Mouse (Mus musculus) activated CD4-positive, CD25-positive, alpha-beta regulatory T cell, adult 4 months (primary cell): ENCODE data around the gene Arrb2. TPM values are rescaled to one million over a fixed set of nuclear protein-coding genes. Genes with fewer than 3 reads are reported as not detected.

Experiments
- polyA plus RNA-seq, 2 experiments: library from polyadenylated mRNA; unstranded; fragments of 100-300 nt; shearing (Covaris generic); gene quantifications; one replicate each; pipeline ENCODE4 v1.2.1; 2017

Arrb2 gene
- polyA plus RNA-seq, 2 experiments from 2014 or later, result 99.3 to 129 TPM

Other genes with a start within 250 kb of the Arrb2 start
- not detected for gene Slc16a11, start 219.9 kb upstream of the Arrb2 start, polyA plus RNA-seq
- gene Slc16a13, start 211.6 kb upstream of the Arrb2 start, polyA plus RNA-seq, result 1 to 10 TPM; 2.6 to 4.1 TPM
- gene Bcl6b, start 202.8 kb upstream of the Arrb2 start, polyA plus RNA-seq, result under 1 TPM; 0.23 to 0.36 TPM
- 100 to 1,000 TPM; 124 to 159 TPM for gene 0610010K14Rik, start 194.7 kb upstream of the Arrb2 start, polyA plus RNA-seq
- 1 to 10 TPM; 5.2 to 7.6 TPM for gene Gm21988, start 192.8 kb upstream of the Arrb2 start, polyA plus RNA-seq
- gene Rnasek, start 192.8 kb upstream of the Arrb2 start, polyA plus RNA-seq, result 100 to 1,000 TPM; 228 to 245 TPM
- not detected for gene Alox12, start 177.3 kb upstream of the Arrb2 start, polyA plus RNA-seq
- not detected for gene Alox12e, start 110.0 kb upstream of the Arrb2 start, polyA plus RNA-seq
- under 1 TPM in 1 of 2 experiments, not detected in 1; 0.51 TPM for gene Alox15, start 80.6 kb upstream of the Arrb2 start, polyA plus RNA-seq
- gene Pelp1, start 22.6 kb upstream of the Arrb2 start, polyA plus RNA-seq, result 1 to 10 TPM; 6.5 to 8.1 TPM
- 10 to 100 TPM; 86.3 to 91.9 TPM for gene Med11, start 19.3 kb downstream of the Arrb2 start, polyA plus RNA-seq
- gene Zmynd15, start 26.8 kb downstream of the Arrb2 start, polyA plus RNA-seq, result not detected
- under 1 TPM in 1 of 2 experiments, not detected in 1; 0.36 TPM for gene Cxcl16, start 27.3 kb downstream of the Arrb2 start, polyA plus RNA-seq
- gene Tm4sf5, start 72.6 kb downstream of the Arrb2 start, polyA plus RNA-seq, result 1 to 10 TPM; 1.5 to 3.7 TPM
- not detected for gene Vmo1, start 82.0 kb downstream of the Arrb2 start, polyA plus RNA-seq
- not detected for gene Gltpd2, start 86.6 kb downstream of the Arrb2 start, polyA plus RNA-seq
- gene Psmb6, start 92.7 kb downstream of the Arrb2 start, polyA plus RNA-seq, result 100 to 1,000 TPM; 353 to 460 TPM
- not detected for gene Gm40193, start 100.3 kb downstream of the Arrb2 start, polyA plus RNA-seq
- gene Pld2, start 107.4 kb downstream of the Arrb2 start, polyA plus RNA-seq, result 1 to 10 TPM; 1.2 to 1.8 TPM
- gene Mink1, start 130.2 kb downstream of the Arrb2 start, polyA plus RNA-seq, result 1 to 10 TPM; 6.7 to 8.8 TPM
- gene 4930544D05Rik, start 183.2 kb downstream of the Arrb2 start, polyA plus RNA-seq, result not detected
- gene Chrne, start 186.6 kb downstream of the Arrb2 start, polyA plus RNA-seq, result 1 to 10 TPM; 1.3 to 1.4 TPM
- gene Gp1ba, start 206.5 kb downstream of the Arrb2 start, polyA plus RNA-seq, result under 1 TPM; 0.17 to 0.52 TPM
- gene Rnf167, start 214.6 kb downstream of the Arrb2 start, polyA plus RNA-seq, result 100 to 1,000 TPM; 281 to 288 TPM
- gene Slc25a11, start 214.8 kb downstream of the Arrb2 start, polyA plus RNA-seq, result 100 to 1,000 TPM in 1 of 2 experiments, 10 to 100 TPM in 1; 80.4 to 124 TPM
- gene Pfn1, start 222.0 kb downstream of the Arrb2 start, polyA plus RNA-seq, result 1,000 to 10,000 TPM; 3,856 to 4,120 TPM
- 10 to 100 TPM; 20.9 to 21.4 TPM for gene Eno3, start 224.6 kb downstream of the Arrb2 start, polyA plus RNA-seq
- 100 to 1,000 TPM; 126 to 150 TPM for gene Spag7, start 236.8 kb downstream of the Arrb2 start, polyA plus RNA-seq